Mouse (Mus musculus) lung, embryonic 15.5 days (tissue): ENCODE data around the gene Mybbp1a. TPM values are rescaled to one million over a fixed set of nuclear protein-coding genes. Genes with fewer than 3 reads are reported as not detected.
A peak's percentile ranks its signal among the peaks of the same experiment; 100 is the strongest.
"Not testable (repeated sequence)": the region's sequence is repeated elsewhere in the genome, so short reads cannot be mapped to it uniquely, and the experiment has no call there.

ENCODE experiments used
- ATAC-seq: fragments of 200-750 bp; cut with Nextera tagmentation; 2 replicates; pipeline ENCODE4 v1.8.0; 2017; ENCODE audit warnings: moderate number of reproducible peaks, borderline replicate concordance; ENCODE audit not compliant: low FRiP score, low TSS enrichment; ENCODE audit errors: extremely low read depth
- H3K27ac ChIP-seq: fragments of 300-500 bp; sonication (generic); 2 replicates; pipeline ENCODE4 v1.5.1; 2015; ENCODE audit warnings: moderate library complexity, mild to moderate bottlenecking, inconsistent platforms
- H3K27me3 ChIP-seq: fragments of 300-500 bp; sonication (generic); 2 replicates; pipeline ENCODE4 v1.6.1; 2015; ENCODE audit warnings: inconsistent platforms
- H3K36me3 ChIP-seq: fragments of 300-500 bp; sonication (generic); 2 replicates; pipeline ENCODE4 v1.6.1; 2015; ENCODE audit warnings: inconsistent platforms
- H3K4me1 ChIP-seq: fragments of 300-500 bp; sonication (generic); 2 replicates; pipeline ENCODE4 v1.6.1; 2015; ENCODE audit warnings: inconsistent platforms
- H3K4me2 ChIP-seq: fragments of 300-500 bp; sonication (generic); 2 replicates; pipeline ENCODE4 v1.6.1; 2015; ENCODE audit warnings: inconsistent platforms, mild to moderate bottlenecking, moderate library complexity
- H3K4me3 ChIP-seq: fragments of 300-500 bp; sonication (generic); 2 replicates; pipeline ENCODE4 v1.5.1; 2015; ENCODE audit warnings: mild to moderate bottlenecking, inconsistent platforms
- H3K9ac ChIP-seq: fragments of 300-500 bp; sonication (generic); 2 replicates; pipeline ENCODE4 v1.6.1; 2015; ENCODE audit warnings: inconsistent platforms
- H3K9me3 ChIP-seq: fragments of 300-500 bp; sonication (generic); 2 replicates; pipeline ENCODE4 v1.6.1; 2016; ENCODE audit warnings: inconsistent platforms
- WGBS: fragments of 180-500 bp; shearing (Covaris S2); methylation state at CpG from one replicate; pipeline ENCODE4 v1.1.7; 2015; 5-methylcytosine and 5-hydroxymethylcytosine counted together
- polyA plus RNA-seq: library from polyadenylated mRNA; unstranded; fragments of >200 nt; fragmentation: Nextera tagmentation; extraction: Ambion mirVana; gene quantifications from 2 replicates; pipeline ENCODE4 v1.2.1, GENCODE M21; 2015

Gene Mybbp1a
- polyA plus RNA-seq, 1 experiment from 2014 or later, result 140 TPM

- not testable (repeated sequence) for H3K4me2 ChIP-seq, ATAC-seq, H3K27me3 ChIP-seq, H3K4me3 ChIP-seq, H3K9ac ChIP-seq, H3K27ac ChIP-seq, H3K9me3 ChIP-seq, H3K36me3 ChIP-seq
- peaks cover 14% of the 10 kb centered on the region for H3K4me1 ChIP-seq
- 65% methylated on average over 9 of the region's 9 CpGs for WGBS
These were observed 10.7 kb upstream of the Mybbp1a start for GRCm38 (mm10) chr11:72430311-72431068.

GRCm38 (mm10) chr11:72434963-72435693 is 6.0 kb upstream of the Mybbp1a start, which contains the start of gene Ggt6:
Gene Ggt6 (plus strand): TSS chr11:72435526.
- Histone ChIP-seq H3K9ac (no peak within 1 kb of the TSS), H3K27ac (no peak within 1 kb of the TSS), H3K4me1 (peaks cover 22% of the 10 kb centered on the region), H3K9me3 (no peaks in the 10 kb centered on the region), H3K36me3 (no peaks in the 10 kb centered on the region), H3K4me2 (no peak within 1 kb of the TSS), H3K4me3 (no peak within 1 kb of the TSS), H3K27me3 (no peaks in the 10 kb centered on the region)
- ATAC-seq, result peak; percentile 43
- 54% methylated on average over 11 of the region's 11 CpGs for WGBS

DNA sequence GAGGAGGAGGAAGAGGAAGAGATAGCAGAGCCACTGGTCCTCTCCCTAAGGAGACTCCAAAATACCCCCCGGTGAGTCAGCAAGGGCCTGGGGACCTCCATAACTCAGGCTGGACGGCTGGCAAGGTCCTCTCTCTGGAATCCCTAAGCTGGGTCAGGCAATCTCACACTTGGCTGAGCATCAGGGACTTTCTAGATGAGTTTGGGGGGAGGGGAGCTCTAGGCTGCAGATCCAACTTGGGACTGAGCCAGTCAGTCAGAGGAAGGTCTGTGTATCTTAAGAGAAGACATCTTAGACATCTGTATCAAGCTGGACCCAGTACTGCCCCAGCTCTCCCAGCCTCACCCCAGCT is 5.5 kb upstream of the Mybbp1a start:
- WGBS, result 43% methylated on average over 2 of the region's 2 CpGs
- peaks cover 22% of the 10 kb centered on the region for H3K4me1 ChIP-seq
- no peaks in the 10 kb centered on the region for H3K36me3 ChIP-seq
- no peak overlapping the region for H3K27ac ChIP-seq
- peak; percentile 67 for ATAC-seq
- H3K4me2 ChIP-seq, result no peak overlapping the region
- no peaks in the 10 kb centered on the region for H3K9me3 ChIP-seq
- H3K27me3 ChIP-seq, result no peaks in the 10 kb centered on the region
- no peak overlapping the region for H3K9ac ChIP-seq
- H3K4me3 ChIP-seq, result no peak overlapping the region

DNA sequence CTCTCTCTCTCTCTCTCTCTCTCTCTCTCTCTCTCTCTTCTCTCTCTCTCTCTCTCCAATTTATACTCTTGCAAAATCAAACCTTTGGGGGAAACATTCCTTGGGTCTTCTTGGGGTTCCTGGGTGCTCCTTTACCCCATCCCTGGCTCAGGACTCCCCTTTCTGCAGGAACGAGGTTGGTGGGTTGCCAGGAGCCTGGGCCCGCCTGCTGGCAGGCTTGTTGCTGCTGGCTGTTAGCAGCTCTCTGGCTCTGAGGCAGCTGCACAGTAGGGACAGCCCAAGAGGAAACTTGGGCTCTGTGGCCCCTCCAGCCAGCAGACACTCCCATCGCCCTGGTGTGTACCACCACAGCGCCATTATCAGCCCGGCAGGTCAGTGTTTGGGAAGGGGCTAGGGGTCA is 4.9 kb upstream of the Mybbp1a start:
- Histone ChIP-seq H3K4me1 (peaks cover 22% of the 10 kb centered on the region), H3K4me3 (no peak overlapping the region), H3K36me3 (no peaks in the 10 kb centered on the region), H3K9ac (no peak overlapping the region), H3K4me2 (no peak overlapping the region), H3K27me3 (no peaks in the 10 kb centered on the region), H3K9me3 (no peaks in the 10 kb centered on the region), H3K27ac (no peak overlapping the region)
- 0 out of 2 replicates have a peak, but pooled peaks have one; percentile 25 for ATAC-seq
- 66% methylated on average over 5 of the region's 5 CpGs for WGBS

- no peak for ATAC-seq
These were observed 4.2 kb upstream of the Mybbp1a start for GRCm38 (mm10) chr11:72436756-72437650.

GRCm38 (mm10) chr11:72438411-72438810 is 2.7 kb upstream of the Mybbp1a start:
- peaks cover 33% of the 10 kb centered on the region for H3K4me1 ChIP-seq
- no peaks in the 10 kb centered on the region for H3K9me3 ChIP-seq
- no peak for ATAC-seq
- H3K27me3 ChIP-seq, result no peaks in the 10 kb centered on the region
- no peak overlapping the region for H3K27ac ChIP-seq
- 55% methylated on average over 4 of the region's 4 CpGs for WGBS
- no peak overlapping the region for H3K4me2 ChIP-seq
- no peak overlapping the region for H3K9ac ChIP-seq
- peaks cover 12% of the 10 kb centered on the region for H3K36me3 ChIP-seq
- H3K4me3 ChIP-seq, result no peak overlapping the region

More at GRCm38 (mm10) chr11:72436756-72437650, 4.2 kb upstream of the Mybbp1a start:
- no peak overlapping the region for H3K4me2 ChIP-seq
- H3K27me3 ChIP-seq, result no peaks in the 10 kb centered on the region
- 81% methylated on average over 16 of the region's 16 CpGs for WGBS
- H3K9me3 ChIP-seq, result no peaks in the 10 kb centered on the region
- peaks cover 24% of the 10 kb centered on the region for H3K4me1 ChIP-seq
- H3K27ac ChIP-seq, result no peak overlapping the region
- H3K9ac ChIP-seq, result no peak overlapping the region
- H3K36me3 ChIP-seq, result no peaks in the 10 kb centered on the region
- H3K4me3 ChIP-seq, result no peak overlapping the region

DNA sequence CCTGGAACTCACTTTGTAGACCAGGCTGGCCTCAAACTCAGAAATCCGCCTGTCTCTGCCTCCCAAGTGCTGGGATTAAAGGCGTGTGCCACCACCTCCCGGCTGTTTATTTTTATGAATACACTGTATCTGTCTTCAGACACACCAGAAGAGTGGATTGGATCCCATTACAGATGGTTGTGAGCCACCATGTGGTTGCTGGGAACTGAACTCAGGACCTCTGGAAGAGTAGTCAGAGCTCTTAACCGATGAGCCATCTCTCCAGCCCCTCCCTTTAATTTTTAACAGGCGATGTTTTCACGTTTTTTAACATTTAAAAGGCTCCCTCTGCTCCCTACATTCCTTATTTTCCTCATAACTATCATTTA is 574 bp upstream of the Mybbp1a start:
- not testable (repeated sequence) for H3K27me3 ChIP-seq

DNA sequence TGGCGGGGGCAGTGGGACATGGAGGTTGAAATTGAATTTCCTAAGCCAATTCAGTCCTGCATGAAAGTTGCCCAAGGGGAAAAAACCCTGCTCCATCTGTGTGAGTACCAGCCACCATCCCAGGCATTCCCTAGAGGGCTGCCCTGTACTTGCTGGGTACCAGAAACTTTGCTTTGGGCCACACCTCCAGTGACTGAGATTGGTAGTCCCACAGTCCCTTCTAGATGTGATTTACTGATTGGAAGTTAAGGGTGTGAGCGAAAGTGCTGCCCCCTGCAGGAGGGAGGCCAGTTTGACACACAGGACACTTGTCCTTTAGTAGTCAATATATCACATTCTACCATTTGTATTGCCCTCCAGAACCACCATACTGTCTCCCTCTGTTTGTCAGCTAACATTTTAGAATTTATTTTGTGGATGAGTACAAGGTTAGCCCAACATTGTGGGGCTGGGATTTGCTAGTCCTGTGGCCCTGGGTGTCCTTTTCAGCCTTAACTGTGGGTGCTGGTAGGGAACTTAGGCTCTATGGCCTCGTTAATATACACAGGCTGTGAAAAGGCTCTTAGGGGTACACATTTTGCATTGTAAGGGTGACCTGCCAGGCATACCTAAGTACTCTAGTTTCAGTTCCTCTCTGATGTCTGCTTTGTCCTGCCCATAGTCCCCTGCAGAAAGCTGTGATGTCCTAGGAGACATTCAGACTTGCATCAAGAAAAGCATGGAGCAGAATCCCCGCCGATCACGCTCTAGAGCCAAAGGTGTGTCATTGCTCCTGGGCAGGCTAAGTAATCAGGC is 5.4 kb downstream of the Mybbp1a start:
- 88% methylated on average over 6 of the region's 6 CpGs for WGBS

More for the DNA sequence above, 574 bp upstream of the Mybbp1a start:
- peak overlapping the region; percentile 75 for H3K9ac ChIP-seq
- WGBS, result 37% methylated on average over 6 of the region's 6 CpGs
- peak overlapping the region; percentile 67 for H3K4me3 ChIP-seq
- peaks cover 22% of the 10 kb centered on the region for H3K4me1 ChIP-seq
- not testable (repeated sequence) for H3K9me3 ChIP-seq
- peak overlapping the region; percentile 76 for H3K4me2 ChIP-seq
- H3K36me3 ChIP-seq, result peaks cover 33% of the 10 kb centered on the region
- H3K27ac ChIP-seq, result peak overlapping the region; percentile 86
- ATAC-seq, result peak; percentile 2; the same call in 1 of the 2 replicates

GRCm38 (mm10) chr11:72447475-72447874 is 6.3 kb downstream of the Mybbp1a start:
- Histone ChIP-seq H3K9me3 (no peaks in the 10 kb centered on the region), H3K27ac (no peak overlapping the region), H3K4me3 (no peak overlapping the region), H3K27me3 (no peaks in the 10 kb centered on the region), H3K4me1 (peaks cover 4% of the 10 kb centered on the region), H3K4me2 (no peak overlapping the region), H3K36me3 (peaks cover 100% of the 10 kb centered on the region), H3K9ac (no peak overlapping the region)
- ATAC-seq, result no peak
- 72% methylated on average over 8 of the region's 8 CpGs for whole genome bisulfite sequencing

More for the DNA sequence above, 5.4 kb downstream of the Mybbp1a start:
- peaks cover 12% of the 10 kb centered on the region for H3K4me1 ChIP-seq
- peaks cover 93% of the 10 kb centered on the region for H3K36me3 ChIP-seq
- no peaks in the 10 kb centered on the region for H3K27me3 ChIP-seq
- H3K27ac ChIP-seq, result no peak overlapping the region
- H3K4me2 ChIP-seq, result no peak overlapping the region
- ATAC-seq, result no peak
- no peaks in the 10 kb centered on the region for H3K9me3 ChIP-seq
- no peak overlapping the region for H3K9ac ChIP-seq
- H3K4me3 ChIP-seq, result no peak overlapping the region

- H3K36me3 ChIP-seq, result peaks cover 58% of the 10 kb centered on the region
- peaks cover 4% of the 10 kb centered on the region; the same call in 1 of the 2 replicates for H3K4me1 ChIP-seq
- no peak overlapping the region for H3K27ac ChIP-seq
- WGBS, result 81% methylated on average over 3 of the region's 3 CpGs
- ATAC-seq, result no peak
- H3K4me3 ChIP-seq, result no peak overlapping the region
- no peaks in the 10 kb centered on the region for H3K9me3 ChIP-seq
- H3K27me3 ChIP-seq, result no peaks in the 10 kb centered on the region
- no peak overlapping the region for H3K4me2 ChIP-seq
- no peak overlapping the region for H3K9ac ChIP-seq
These were observed 11.0 kb downstream of the Mybbp1a start for GRCm38 (mm10) chr11:72452140-72452665.
